Mouse (Mus musculus) liver, postnatal 0 days (tissue): Measurements from ENCODE around the gene Hoxd8. TPM values are rescaled to one million over a fixed set of nuclear protein-coding genes. Genes with fewer than 3 reads are reported as not detected.

Experiments
- ATAC-seq: fragments of 200-750 bp; cut with Nextera tagmentation; 2 replicates; pipeline ENCODE4 v1.8.0; 2017; ENCODE audit warnings: mild to moderate bottlenecking, moderate library complexity
- DNase-seq: peaks from one replicate; pipeline ENCODE4 v3.0.0-alpha.2; 2016
- H3K27ac ChIP-seq: fragments of 300-500 bp; sonication (generic); 2 replicates; pipeline ENCODE4 v1.5.1; 2014; ENCODE audit warnings: antibody characterized with exemption, moderate library complexity, mild to moderate bottlenecking, low read depth
- H3K27me3 ChIP-seq: fragments of 300-500 bp; sonication (generic); 2 replicates; pipeline ENCODE4 v1.6.1; 2014; ENCODE audit warnings: low read length, control low read depth, mixed read lengths; ENCODE audit not compliant: insufficient read depth
- H3K36me3 ChIP-seq: fragments of 300-500 bp; sonication (generic); replicated peaks from 2 replicates; pipeline ENCODE4 v1.6.1; 2014; ENCODE audit warnings: mild to moderate bottlenecking, control low read depth, low read length, moderate library complexity, mixed read lengths; ENCODE audit not compliant: insufficient read depth
- H3K4me1 ChIP-seq: fragments of 300-500 bp; sonication (generic); 2 replicates; pipeline ENCODE4 v1.6.1; 2014; ENCODE audit warnings: antibody characterized with exemption, mild to moderate bottlenecking, control low read depth; ENCODE audit not compliant: insufficient read depth
- H3K4me2 ChIP-seq: fragments of 300-500 bp; sonication (generic); 2 replicates; pipeline ENCODE4 v1.6.1; 2014; ENCODE audit warnings: low read depth, mild to moderate bottlenecking, low read length, moderate library complexity, mixed read lengths
- H3K4me3 ChIP-seq: fragments of 300-500 bp; sonication (generic); 2 replicates; pipeline ENCODE4 v1.5.1; 2014; ENCODE audit warnings: low read depth, low read length
- H3K9ac ChIP-seq: fragments of 300-500 bp; sonication (generic); replicated peaks from 2 replicates; pipeline ENCODE4 v1.6.1; 2014; ENCODE audit warnings: mild to moderate bottlenecking, moderate library complexity
- H3K9me3 ChIP-seq: fragments of 300-500 bp; sonication (generic); 2 replicates; pipeline ENCODE4 v1.6.1; 2016; ENCODE audit warnings: mild to moderate bottlenecking, control low read depth, low read length, mixed read lengths
- CTCF ChIP-seq: sonication (generic); IDR thresholded peaks from 2 replicates; pipeline ENCODE4 v1.5.1; 2016; ENCODE audit warnings: antibody characterized with exemption, low read depth
- EP300 ChIP-seq: IDR thresholded peaks from 2 replicates; pipeline ENCODE4 v1.6.1; 2016; ENCODE audit warnings: antibody characterized with exemption, low read depth, mild to moderate bottlenecking
- WGBS: fragments of 180-500 bp; shearing (Covaris S2); extraction: QIAGEN DNeasy Blood & Tissue Kit; methylation state at CpG from one replicate; pipeline ENCODE4 v1.1.7; 2014; ENCODE audit not compliant: insufficient replicate concordance; 5-methylcytosine and 5-hydroxymethylcytosine counted together
- polyA plus RNA-seq: library from polyadenylated mRNA; unstranded; fragments of >200 nt; fragmentation: Nextera tagmentation; extraction: Ambion mirVana; gene quantifications from 2 replicates; pipeline ENCODE4 v1.2.1, GENCODE M21; 2015

The Hoxd8 gene
- polyA plus RNA-seq, 1 experiment from 2014 or later, result not detected

GRCm38 (mm10) chr2:74697567-74698121 lies 6.8 kb upstream of the Hoxd8 start, which contains the start of gene Hoxd9:
Gene Hoxd9 (plus strand): TSS chr2:74697727.
- H3K4me3 ChIP-seq, result peak within 1 kb of the TSS; percentile 35
- DNase-seq, result no peak
- peaks cover 11% of the 10 kb centered on the region for H3K4me1 ChIP-seq
- 2% methylated on average over 43 of the region's 43 CpGs for WGBS
- no peaks in the 10 kb centered on the region for H3K9me3 ChIP-seq
- peaks cover 98% of the 10 kb centered on the region for H3K27me3 ChIP-seq
- H3K36me3 ChIP-seq, result no peaks in the 10 kb centered on the region
- H3K4me2 ChIP-seq, result peak within 1 kb of the TSS; percentile 58
- no peak for TF ChIP-seq EP300
- no peak for TF ChIP-seq CTCF
- H3K27ac ChIP-seq, result no peak within 1 kb of the TSS
- H3K9ac ChIP-seq, result no peak within 1 kb of the TSS
- ATAC-seq, result peak; percentile 44; the same call in 1 of the 2 replicates

GRCm38 (mm10) chr2:74698201-74699052 lies 6.0 kb upstream of the Hoxd8 start:
- no peak for TF ChIP-seq CTCF
- TF ChIP-seq EP300, result no peak
- Histone ChIP-seq H3K27ac (no peak overlapping the region), H3K36me3 (no peaks in the 10 kb centered on the region), H3K9me3 (no peaks in the 10 kb centered on the region), H3K27me3 (peaks cover 98% of the 10 kb centered on the region), H3K9ac (no peak overlapping the region), H3K4me3 (peak overlapping the region; percentile 35), H3K4me2 (peak overlapping the region; percentile 58), H3K4me1 (peaks cover 11% of the 10 kb centered on the region)
- WGBS, result under 1% methylated on average over 51 of the region's 86 CpGs
- ATAC-seq (no peak), DNase-seq (no peak)

- no peak overlapping the region for H3K4me3 ChIP-seq
- H3K4me2 ChIP-seq, result no peak overlapping the region
- ATAC-seq (no peak), DNase-seq (no peak)
- 4% methylated on average over 17 of the region's 17 CpGs for WGBS
- peaks cover 98% of the 10 kb centered on the region for H3K27me3 ChIP-seq
- no peak overlapping the region for H3K9ac ChIP-seq
- peaks cover 11% of the 10 kb centered on the region for H3K4me1 ChIP-seq
- H3K36me3 ChIP-seq, result no peaks in the 10 kb centered on the region
- H3K9me3 ChIP-seq, result no peaks in the 10 kb centered on the region
- TF ChIP-seq EP300 (no peak), CTCF (no peak)
- H3K27ac ChIP-seq, result no peak overlapping the region
Observed at GRCm38 (mm10) chr2:74699053-74699430, 5.4 kb upstream of the Hoxd8 start.

GRCm38 (mm10) chr2:74699664-74700545 lies 4.5 kb upstream of the Hoxd8 start:
- TF ChIP-seq EP300, result no peak
- no peak for TF ChIP-seq CTCF
- DNase-seq, result no peak
- whole genome bisulfite sequencing, result 12% methylated on average over 23 of the region's 23 CpGs

GRCm38 (mm10) chr2:74700546-74701112 lies 3.8 kb upstream of the Hoxd8 start:
- 12% methylated on average over 22 of the region's 22 CpGs for WGBS
- Histone ChIP-seq H3K27ac (no peak overlapping the region), H3K27me3 (peaks cover 94% of the 10 kb centered on the region)

More at GRCm38 (mm10) chr2:74699664-74700545, 4.5 kb upstream of the Hoxd8 start:
- peaks cover 98% of the 10 kb centered on the region for H3K27me3 ChIP-seq
- H3K4me2 ChIP-seq, result no peak overlapping the region
- H3K9ac ChIP-seq, result no peak overlapping the region
- ATAC-seq, result no peak
- no peak overlapping the region for H3K27ac ChIP-seq
- no peaks in the 10 kb centered on the region for H3K9me3 ChIP-seq
- peaks cover 13% of the 10 kb centered on the region for H3K4me1 ChIP-seq
- H3K4me3 ChIP-seq, result no peak overlapping the region
- no peaks in the 10 kb centered on the region for H3K36me3 ChIP-seq

More at GRCm38 (mm10) chr2:74700546-74701112, 3.8 kb upstream of the Hoxd8 start:
- Histone ChIP-seq H3K4me1 (peaks cover 16% of the 10 kb centered on the region), H3K4me3 (no peak overlapping the region), H3K36me3 (no peaks in the 10 kb centered on the region), H3K9me3 (no peaks in the 10 kb centered on the region), H3K9ac (no peak overlapping the region), H3K4me2 (no peak overlapping the region)
- DNase-seq (no peak), ATAC-seq (no peak)
- no peak for TF ChIP-seq EP300
- TF ChIP-seq CTCF, result no peak
